Mouse (Mus musculus): Measurements from ENCODE around the gene Rhox4f.
"Not testable (repeated sequence)": the region's sequence is repeated elsewhere in the genome, so short reads cannot be mapped to it uniquely, and the experiment has no call there.

Gene Rhox4f

DNA sequence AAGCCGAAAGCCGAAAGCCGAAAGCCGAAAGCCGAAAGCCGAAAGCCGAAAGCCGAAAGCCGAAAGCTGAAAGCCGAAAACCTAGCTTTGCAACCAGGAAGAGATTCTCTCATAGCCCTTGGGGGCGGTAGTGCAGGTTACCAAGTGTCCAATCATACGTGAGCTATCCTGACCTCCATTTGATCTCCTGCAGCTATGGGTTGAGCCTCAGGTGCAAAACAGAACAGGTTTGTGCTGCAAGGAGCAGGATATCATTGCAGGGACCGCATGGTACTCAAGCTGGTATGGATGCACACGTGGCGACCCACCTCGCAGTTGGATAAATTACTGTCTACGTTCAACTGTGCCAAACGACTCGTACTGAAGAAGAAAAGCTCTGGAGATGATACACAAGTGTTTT is at the start of gene Rhox4f:
Rhox4f (minus strand) TSS at position 101 of the 400 bp plus-strand sequence.
- not testable (repeated sequence) for DNase-seq

- DNase-seq = not testable (repeated sequence)
Observed at GRCm38 (mm10) chrX:37651227-37651626, 43.7 kb upstream of the Rhox4f start, which contains the start of gene Rhox4g. Gene Rhox4g (minus strand): TSS chrX:37651327.

- DNase-seq = not testable (repeated sequence)
Observed at GRCm38 (mm10) chrX:37643370-37643769, 35.9 kb upstream of the Rhox4f start, which contains the start of gene Rhox2g. Gene Rhox2g (minus strand): TSS chrX:37643470.

- not testable (repeated sequence) for DNase-seq
Observed at GRCm38 (mm10) chrX:37628512-37628911, 21.0 kb upstream of the Rhox4f start, which contains the start of gene Rhox3g. Gene Rhox3g (minus strand): TSS chrX:37628612.

DNA sequence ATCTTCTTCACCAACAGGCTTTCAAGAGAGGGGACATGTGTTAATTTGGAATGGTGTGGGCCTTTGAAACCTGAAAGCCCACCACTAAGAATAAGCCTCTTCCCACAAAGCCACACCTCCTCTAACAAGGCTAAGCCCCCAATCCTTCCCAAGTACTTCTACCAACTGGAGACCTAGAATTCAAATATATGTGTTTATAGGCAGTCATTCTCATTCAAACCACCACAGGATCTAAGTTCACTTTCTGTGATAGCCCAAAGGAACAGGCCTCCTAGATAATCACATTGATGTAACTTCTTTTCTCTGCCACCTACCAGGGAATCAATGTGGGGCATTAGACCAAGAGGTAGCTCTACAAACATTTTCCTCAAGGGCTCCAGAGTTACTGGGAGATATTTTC is 26.8 kb downstream of the Rhox4f start, which contains the start of gene Rhox3f:
Rhox3f (plus strand) TSS at position 301 of the 400 bp plus-strand sequence.
- not testable (repeated sequence) for DNase-seq

DNA sequence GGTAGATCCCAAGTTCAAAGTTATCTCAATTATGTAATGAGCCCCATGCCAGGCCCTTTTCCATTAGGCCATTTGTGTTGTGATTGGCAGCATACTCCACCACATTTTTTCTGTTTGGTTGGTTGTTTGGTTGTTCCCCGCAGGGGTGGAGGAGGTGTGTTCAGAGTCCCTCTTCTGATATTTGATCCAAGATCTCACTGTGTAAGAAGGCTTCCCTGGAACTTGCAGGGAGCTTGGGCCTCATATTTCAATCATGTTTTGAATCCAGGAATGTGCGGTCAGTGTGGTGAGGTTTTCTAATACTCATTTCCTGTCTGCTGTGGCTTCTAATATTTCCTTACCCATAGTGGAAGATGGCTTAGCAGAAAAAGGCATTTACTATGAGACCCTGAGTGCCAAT is 34.9 kb downstream of the Rhox4f start:
- DNase-seq = not testable (repeated sequence)

DNA sequence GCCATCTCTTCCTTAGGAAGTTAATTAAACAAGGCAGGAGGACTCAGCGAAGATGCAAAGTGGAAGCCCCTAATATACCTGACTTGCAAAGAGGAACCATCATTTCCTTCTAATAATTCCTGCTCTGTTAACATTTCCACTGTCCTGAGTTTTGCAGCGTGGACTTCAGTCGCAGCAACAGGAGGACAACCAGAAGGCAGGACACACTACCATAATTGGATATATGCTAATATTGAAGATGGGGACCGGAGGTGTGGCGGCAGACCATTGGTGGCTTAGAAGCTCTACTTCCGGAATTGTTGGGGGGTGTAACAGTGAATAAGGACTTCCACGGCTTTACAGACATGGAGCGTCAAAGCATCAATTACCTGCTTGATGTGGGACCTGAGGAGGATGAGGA is 36.4 kb downstream of the Rhox4f start, which contains the start of gene Rhox2f:
Rhox2f (plus strand) TSS at position 301 of the 400 bp plus-strand sequence.
- not testable (repeated sequence) for DNase-seq

GRCm38 (mm10) chrX:37557112-37557511 is 50.4 kb downstream of the Rhox4f start, which contains the start of gene Rhox4e:
Gene Rhox4e (plus strand): TSS chrX:37557412.
- not testable (repeated sequence) for DNase-seq

Measured in thymus, postnatal 25 days (tissue).